Mouse (Mus musculus): ENCODE results near the gene Mical2. TPM values are rescaled to one million over a fixed set of nuclear protein-coding genes. Genes with fewer than 3 reads are reported as not detected.

The Mical2 gene
- polyA plus RNA-seq, 1 experiment from 2014 or later = 2.5 TPM

- DNase-seq (ENCODE audit: low spot score) (no peak), ATAC-seq (replicated peaks; ENCODE audit: insufficient number of reproducible peaks, low FRiP score, low TSS enrichment, low read depth) (no peak)
- H3K4me1 ChIP-seq (ENCODE audit: control insufficient read depth, insufficient read depth, low read length) = peaks cover 8% of the 10 kb centered on the region
- no peak overlapping the region for H3K27ac ChIP-seq (replicated peaks; ENCODE audit: low read depth, low read length)
- no peaks in the 10 kb centered on the region for H3K27me3 ChIP-seq (ENCODE audit: control insufficient read depth, insufficient read depth, low read length)
- 69% methylated on average over 5 of the region's 5 CpGs for WGBS
- no peaks in the 10 kb centered on the region for H3K36me3 ChIP-seq (replicated peaks; ENCODE audit: control insufficient read depth, insufficient read depth, low read depth, low read length)
- H3K4me2 ChIP-seq (ENCODE audit: low read depth, low read length) = no peak overlapping the region
- H3K9ac ChIP-seq (replicated peaks; ENCODE audit: low read length) = no peak overlapping the region
- H3K4me3 ChIP-seq (ENCODE audit: low read depth, low read length) = no peak overlapping the region
- H3K9me3 ChIP-seq (replicated peaks; ENCODE audit: control insufficient read depth, low read length) = no peaks in the 10 kb centered on the region
Observed at GRCm38 (mm10) chr7:112458440-112458839, 232.8 kb downstream of the Mical2 start.

Other genes with a start within 250 kb of the Mical2 start
- 105 and 110 TPM in 2 replicates for gene Usp47, start 202.4 kb upstream of the Mical2 start, polyA plus RNA-seq (2014; fragmentation: Nextera tagmentation; extraction: Ambion mirVana)
- 17.0 and 28.7 TPM in 2 replicates for gene Dkk3, start 66.8 kb upstream of the Mical2 start, polyA plus RNA-seq (2014; fragmentation: Nextera tagmentation; extraction: Ambion mirVana)
- 72.6 and 77.2 TPM in 2 replicates for gene Parva, start 201.6 kb downstream of the Mical2 start, polyA plus RNA-seq (2014; fragmentation: Nextera tagmentation; extraction: Ambion mirVana)

Data from embryonic facial prominence, embryonic 11.5 days (tissue).